Mouse (Mus musculus) liver, postnatal 0 days (tissue): ENCODE data around the gene Tnfsfm13. TPM values are rescaled to one million over a fixed set of nuclear protein-coding genes. Genes with fewer than 3 reads are reported as not detected.
"Not testable (repeated sequence)": the region's sequence is repeated elsewhere in the genome, so short reads cannot be mapped to it uniquely, and the experiment has no call there.

Source experiments
- ATAC-seq: fragments of 200-750 bp; cut with Nextera tagmentation; 2 replicates; pipeline ENCODE4 v1.8.0; 2017; ENCODE audit warnings: mild to moderate bottlenecking, moderate library complexity
- DNase-seq: peaks from one replicate; pipeline ENCODE4 v3.0.0-alpha.2; 2016
- H3K27ac ChIP-seq: fragments of 300-500 bp; sonication (generic); 2 replicates; pipeline ENCODE4 v1.5.1; 2014; ENCODE audit warnings: antibody characterized with exemption, moderate library complexity, mild to moderate bottlenecking, low read depth
- H3K27me3 ChIP-seq: fragments of 300-500 bp; sonication (generic); 2 replicates; pipeline ENCODE4 v1.6.1; 2014; ENCODE audit warnings: low read length, control low read depth, mixed read lengths; ENCODE audit not compliant: insufficient read depth
- H3K36me3 ChIP-seq: fragments of 300-500 bp; sonication (generic); replicated peaks from 2 replicates; pipeline ENCODE4 v1.6.1; 2014; ENCODE audit warnings: mild to moderate bottlenecking, control low read depth, low read length, moderate library complexity, mixed read lengths; ENCODE audit not compliant: insufficient read depth
- H3K4me1 ChIP-seq: fragments of 300-500 bp; sonication (generic); 2 replicates; pipeline ENCODE4 v1.6.1; 2014; ENCODE audit warnings: antibody characterized with exemption, mild to moderate bottlenecking, control low read depth; ENCODE audit not compliant: insufficient read depth
- H3K4me2 ChIP-seq: fragments of 300-500 bp; sonication (generic); 2 replicates; pipeline ENCODE4 v1.6.1; 2014; ENCODE audit warnings: low read depth, mild to moderate bottlenecking, low read length, moderate library complexity, mixed read lengths
- H3K4me3 ChIP-seq: fragments of 300-500 bp; sonication (generic); 2 replicates; pipeline ENCODE4 v1.5.1; 2014; ENCODE audit warnings: low read depth, low read length
- H3K9ac ChIP-seq: fragments of 300-500 bp; sonication (generic); replicated peaks from 2 replicates; pipeline ENCODE4 v1.6.1; 2014; ENCODE audit warnings: mild to moderate bottlenecking, moderate library complexity
- H3K9me3 ChIP-seq: fragments of 300-500 bp; sonication (generic); 2 replicates; pipeline ENCODE4 v1.6.1; 2016; ENCODE audit warnings: mild to moderate bottlenecking, control low read depth, low read length, mixed read lengths
- CTCF ChIP-seq: sonication (generic); IDR thresholded peaks from 2 replicates; pipeline ENCODE4 v1.5.1; 2016; ENCODE audit warnings: antibody characterized with exemption, low read depth
- EP300 ChIP-seq: IDR thresholded peaks from 2 replicates; pipeline ENCODE4 v1.6.1; 2016; ENCODE audit warnings: antibody characterized with exemption, low read depth, mild to moderate bottlenecking
- WGBS: fragments of 180-500 bp; shearing (Covaris S2); extraction: QIAGEN DNeasy Blood & Tissue Kit; methylation state at CpG from one replicate; pipeline ENCODE4 v1.1.7; 2014; ENCODE audit not compliant: insufficient replicate concordance; 5-methylcytosine and 5-hydroxymethylcytosine counted together
- polyA plus RNA-seq: library from polyadenylated mRNA; unstranded; fragments of >200 nt; fragmentation: Nextera tagmentation; extraction: Ambion mirVana; gene quantifications from 2 replicates; pipeline ENCODE4 v1.2.1, GENCODE M21; 2015

Tnfsfm13 gene
- polyA plus RNA-seq, 1 experiment from 2014 or later: 1.4 TPM

GRCm38 (mm10) chr11:69707480-69707847, 11.6 kb upstream of the Tnfsfm13 start:
- Histone ChIP-seq H3K4me1 (peaks cover 15% of the 10 kb centered on the region; the same call in 1 of the 2 replicates), H3K9ac (no peak overlapping the region), H3K27ac (no peak overlapping the region), H3K27me3 (no peaks in the 10 kb centered on the region), H3K36me3 (no peaks in the 10 kb centered on the region), H3K4me2 (no peak overlapping the region), H3K4me3 (no peak overlapping the region), H3K9me3 (no peaks in the 10 kb centered on the region)
- TF ChIP-seq CTCF: no peak
- TF ChIP-seq EP300: no peak
- ATAC-seq (no peak), DNase-seq (no peak)
- 84% methylated on average over 4 of the region's 4 CpGs for WGBS

GRCm38 (mm10) chr11:69706775-69707479, 11.0 kb upstream of the Tnfsfm13 start:
- no peaks in the 10 kb centered on the region for H3K27me3 ChIP-seq
- no peak overlapping the region for H3K4me3 ChIP-seq
- DNase-seq (no peak), ATAC-seq (0 out of 2 replicates have a peak, but pooled peaks have one; percentile 27)
- H3K4me2 ChIP-seq: no peak overlapping the region
- H3K27ac ChIP-seq: no peak overlapping the region
- H3K36me3 ChIP-seq: no peaks in the 10 kb centered on the region
- H3K4me1 ChIP-seq: peaks cover 15% of the 10 kb centered on the region; the same call in 1 of the 2 replicates
- H3K9me3 ChIP-seq: no peaks in the 10 kb centered on the region
- WGBS: 67% methylated on average over 6 of the region's 6 CpGs
- TF ChIP-seq CTCF: peak; percentile 15; the same call in 1 of the 2 replicates
- TF ChIP-seq EP300: no peak
- H3K9ac ChIP-seq: no peak overlapping the region; the same call in 1 of the 2 replicates

- TF ChIP-seq CTCF (no peak), EP300 (no peak)
- DNase-seq: no peak
- H3K9ac ChIP-seq: no peak overlapping the region
- no peak overlapping the region for H3K4me3 ChIP-seq
- H3K27me3 ChIP-seq: no peaks in the 10 kb centered on the region
- ATAC-seq: no peak
- H3K36me3 ChIP-seq: no peaks in the 10 kb centered on the region
- no peaks in the 10 kb centered on the region for H3K9me3 ChIP-seq
- peaks cover 6% of the 10 kb centered on the region; the same call in 1 of the 2 replicates for H3K4me1 ChIP-seq
- no peak overlapping the region for H3K4me2 ChIP-seq
- WGBS: 29% methylated on average over 2 of the region's 2 CpGs
- no peak overlapping the region for H3K27ac ChIP-seq
Measured at GRCm38 (mm10) chr11:69704613-69705010, 8.7 kb upstream of the Tnfsfm13 start.

GRCm38 (mm10) chr11:69703814-69704612, 8.1 kb upstream of the Tnfsfm13 start:
- no peak for DNase-seq
- no peak for TF ChIP-seq CTCF
- no peak for TF ChIP-seq EP300
- no peaks in the 10 kb centered on the region for H3K36me3 ChIP-seq
- no peaks in the 10 kb centered on the region for H3K9me3 ChIP-seq
- H3K4me1 ChIP-seq: peaks cover 6% of the 10 kb centered on the region; the same call in 1 of the 2 replicates
- H3K27ac ChIP-seq: no peak overlapping the region
- H3K9ac ChIP-seq: no peak overlapping the region
- H3K4me2 ChIP-seq: no peak overlapping the region
- H3K27me3 ChIP-seq: no peaks in the 10 kb centered on the region
- H3K4me3 ChIP-seq: no peak overlapping the region
- WGBS: 60% methylated on average over 8 of the region's 8 CpGs
- ATAC-seq: no peak

- ATAC-seq, H3K9me3 ChIP-seq, H3K4me1 ChIP-seq, H3K27ac ChIP-seq, H3K27me3 ChIP-seq, H3K4me2 ChIP-seq, H3K36me3 ChIP-seq, H3K4me3 ChIP-seq, DNase-seq, H3K9ac ChIP-seq: not testable (repeated sequence)
- 65% methylated on average over 2 of the region's 3 CpGs for WGBS
Measured at GRCm38 (mm10) chr11:69703381-69703780, 7.5 kb upstream of the Tnfsfm13 start.

GRCm38 (mm10) chr11:69702886-69703285, 7.0 kb upstream of the Tnfsfm13 start:
- 91% methylated on average over 10 of the region's 10 CpGs for WGBS
- H3K9me3 ChIP-seq, DNase-seq, H3K9ac ChIP-seq, H3K4me1 ChIP-seq, H3K36me3 ChIP-seq, H3K27me3 ChIP-seq, H3K27ac ChIP-seq, H3K4me2 ChIP-seq, H3K4me3 ChIP-seq, ATAC-seq: not testable (repeated sequence)
